Mouse (Mus musculus): ENCODE data around the gene Atp2b4.

DNA sequence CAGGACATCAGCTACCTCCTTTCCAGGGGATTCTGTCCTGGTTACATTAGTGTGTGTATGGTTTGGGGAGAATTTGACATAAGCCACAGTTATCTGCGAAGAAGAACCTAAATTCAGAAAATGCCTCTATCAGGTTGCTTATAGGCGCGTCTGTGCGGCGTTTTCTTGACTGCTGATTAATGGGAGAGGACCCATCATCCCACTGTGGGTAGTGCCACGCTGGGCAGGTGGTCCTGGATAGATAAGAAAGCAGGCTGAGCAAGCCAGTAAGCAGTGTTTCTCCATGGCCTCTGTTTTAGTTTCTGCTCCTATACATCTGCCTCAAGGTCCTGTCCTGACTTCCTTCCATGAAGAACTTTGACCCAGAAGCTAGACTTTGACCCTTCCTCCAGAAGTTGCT lies 43.1 kb upstream of the Atp2b4 start:
- no peak for TF ChIP-seq CTCF (IDR thresholded peaks at IDR 0.05; ENCODE audit: low read depth)
- TF ChIP-seq EP300 (optimal IDR thresholded peaks at IDR 0.05) = no peak
